Mouse (Mus musculus): ENCODE measurements around the gene Larp6. TPM values are rescaled to one million over a fixed set of nuclear protein-coding genes. Genes with fewer than 3 reads are reported as not detected.

Larp6 gene
- polyA plus RNA-seq, 1 experiment, result not detected

DNA sequence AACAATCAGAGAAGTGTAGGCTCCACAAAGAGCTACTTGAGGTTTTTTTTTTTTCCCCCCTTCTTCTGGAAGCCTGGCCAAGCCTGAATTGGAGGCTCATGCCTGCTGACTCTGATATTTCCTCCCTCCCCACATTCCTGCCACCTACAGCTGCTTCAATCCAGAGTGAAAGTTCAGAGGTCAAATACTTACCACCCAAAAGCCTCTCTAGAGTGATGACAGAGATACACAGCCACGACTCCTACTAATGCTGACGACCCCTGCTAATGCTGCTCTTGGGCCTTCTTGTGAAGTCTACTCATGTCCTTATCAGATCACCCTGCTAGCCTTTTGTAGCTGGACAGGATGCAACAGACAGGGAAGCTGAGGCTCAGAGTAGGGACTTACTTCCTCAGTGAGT, 52.4 kb downstream of the Larp6 start:
- Histone ChIP-seq H3K9me3 (ENCODE audit: control insufficient read depth, low read length) (no peaks in the 10 kb centered on the region), H3K4me1 (ENCODE audit: control insufficient read depth) (no peaks in the 10 kb centered on the region), H3K4me3 (replicated peaks) (no peak overlapping the region), H3K27me3 (ENCODE audit: control insufficient read depth) (no peaks in the 10 kb centered on the region), H3K36me3 (ENCODE audit: control insufficient read depth) (no peaks in the 10 kb centered on the region)
- TF ChIP-seq GATA1 (IDR thresholded peaks at IDR 0.05; ENCODE audit: low read length) (no peak), TAL1 (IDR thresholded peaks at IDR 0.05; ENCODE audit: low read length) (no peak)

DNA sequence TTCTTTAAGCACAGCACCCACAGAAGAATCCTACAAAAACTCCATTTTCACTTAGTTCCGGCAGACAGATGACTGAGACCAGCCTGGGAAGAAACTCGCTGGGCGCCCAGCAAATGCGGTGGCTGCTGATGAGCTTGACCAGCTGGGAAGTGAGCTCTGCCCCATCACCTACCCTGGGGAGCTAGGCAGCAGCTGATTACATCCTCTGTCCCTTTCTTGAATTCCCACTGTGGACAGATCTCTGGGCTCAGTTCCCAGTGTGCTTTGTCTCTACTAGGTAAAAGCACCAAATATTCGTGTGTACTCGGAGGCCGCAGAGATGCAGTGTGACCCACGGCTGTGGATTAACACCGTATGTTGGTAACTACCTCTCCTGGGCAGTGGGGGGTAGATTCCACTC, 55.6 kb downstream of the Larp6 start:
- H3K4me1 ChIP-seq (ENCODE audit: control insufficient read depth), result no peaks in the 10 kb centered on the region
- H3K27me3 ChIP-seq (ENCODE audit: control insufficient read depth), result no peaks in the 10 kb centered on the region
- H3K9me3 ChIP-seq (ENCODE audit: control insufficient read depth, low read length), result peaks cover 5% of the 10 kb centered on the region
- no peaks in the 10 kb centered on the region for H3K36me3 ChIP-seq (ENCODE audit: control insufficient read depth)
- TF ChIP-seq TAL1 (IDR thresholded peaks at IDR 0.05; ENCODE audit: low read length) (no peak), GATA1 (IDR thresholded peaks at IDR 0.05; ENCODE audit: low read length) (no peak)
- no peak overlapping the region for H3K4me3 ChIP-seq (replicated peaks)

GRCm38 (mm10) chr9:60769711-60770111, 56.9 kb downstream of the Larp6 start:
- H3K4me3 ChIP-seq (replicated peaks), result no peak overlapping the region
- H3K9me3 ChIP-seq (ENCODE audit: control insufficient read depth, low read length), result peaks cover 5% of the 10 kb centered on the region

DNA sequence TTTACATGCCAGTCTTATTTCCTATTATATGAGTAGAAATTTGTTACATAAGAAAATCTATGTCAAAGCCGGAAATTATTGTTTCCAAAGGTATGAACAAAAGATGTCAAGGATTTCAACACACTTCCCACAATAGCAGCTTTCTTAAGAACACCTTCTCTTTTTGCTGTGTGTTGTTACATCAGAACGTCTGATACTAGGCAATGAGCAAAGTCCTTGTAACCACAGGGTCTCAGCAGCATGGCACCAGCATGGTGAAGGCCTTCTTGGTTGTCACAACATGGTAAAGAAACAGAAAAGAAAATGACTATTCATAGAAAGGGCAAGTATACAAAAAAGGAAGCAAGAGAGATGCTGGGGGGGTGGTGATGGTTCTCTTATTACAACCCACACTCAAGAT, 60.9 kb downstream of the Larp6 start:
- TF ChIP-seq GATA1 (IDR thresholded peaks at IDR 0.05; ENCODE audit: low read length) (no peak), TAL1 (IDR thresholded peaks at IDR 0.05; ENCODE audit: low read length) (no peak)
- Histone ChIP-seq H3K27me3 (ENCODE audit: control insufficient read depth) (no peaks in the 10 kb centered on the region), H3K4me3 (replicated peaks) (no peak overlapping the region), H3K9me3 (ENCODE audit: control insufficient read depth, low read length) (peaks cover 5% of the 10 kb centered on the region), H3K4me1 (ENCODE audit: control insufficient read depth) (no peaks in the 10 kb centered on the region), H3K36me3 (ENCODE audit: control insufficient read depth) (no peaks in the 10 kb centered on the region)

More at GRCm38 (mm10) chr9:60769711-60770111, 56.9 kb downstream of the Larp6 start:
- TF ChIP-seq GATA1 (IDR thresholded peaks at IDR 0.05; ENCODE audit: low read length) (no peak), TAL1 (IDR thresholded peaks at IDR 0.05; ENCODE audit: low read length) (no peak)
- H3K4me1 ChIP-seq (ENCODE audit: control insufficient read depth), result no peaks in the 10 kb centered on the region
- no peaks in the 10 kb centered on the region for H3K27me3 ChIP-seq (ENCODE audit: control insufficient read depth)
- H3K36me3 ChIP-seq (ENCODE audit: control insufficient read depth), result no peaks in the 10 kb centered on the region

GRCm38 (mm10) chr9:60776899-60777298, 64.1 kb downstream of the Larp6 start:
- no peak for TF ChIP-seq GATA1 (IDR thresholded peaks at IDR 0.05; ENCODE audit: low read length)
- TF ChIP-seq TAL1 (IDR thresholded peaks at IDR 0.05; ENCODE audit: low read length), result no peak
- Histone ChIP-seq H3K36me3 (ENCODE audit: control insufficient read depth) (no peaks in the 10 kb centered on the region), H3K27me3 (ENCODE audit: control insufficient read depth) (no peaks in the 10 kb centered on the region), H3K9me3 (ENCODE audit: control insufficient read depth, low read length) (peaks cover 5% of the 10 kb centered on the region), H3K4me3 (replicated peaks) (no peak overlapping the region), H3K4me1 (ENCODE audit: control insufficient read depth) (no peaks in the 10 kb centered on the region)

DNA sequence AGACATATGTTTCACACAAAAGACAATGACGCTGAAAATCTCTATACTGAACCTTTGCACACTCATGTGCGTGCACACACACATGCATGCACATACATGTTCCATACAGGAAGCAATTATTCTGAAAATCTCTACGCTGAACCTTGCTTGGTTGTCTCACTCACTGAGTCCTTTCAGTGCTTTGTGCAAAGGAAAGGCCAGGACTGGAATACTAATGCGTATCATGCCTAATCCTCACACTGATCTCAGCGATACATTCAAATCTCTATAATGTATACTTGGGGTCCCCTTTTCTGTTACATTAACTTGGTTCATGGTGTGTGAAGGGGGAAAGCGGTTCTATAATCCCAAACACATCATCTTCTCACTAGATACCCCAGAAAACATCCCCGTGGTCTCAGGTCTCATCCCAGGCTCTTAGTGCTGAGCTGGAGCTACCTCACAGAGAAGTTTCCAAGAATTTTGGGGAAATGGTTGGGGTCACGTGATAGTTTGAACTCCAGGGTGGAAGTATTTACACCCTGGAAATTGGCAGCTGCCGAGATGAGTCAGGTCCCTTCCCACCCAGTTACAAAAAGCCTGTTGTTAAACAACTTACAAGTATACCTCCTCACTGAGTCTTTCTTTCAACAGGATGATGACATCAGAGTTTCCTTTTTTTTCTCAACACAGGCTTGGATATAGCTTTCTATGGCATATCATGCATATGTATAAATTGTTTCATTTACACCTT, 69.4 kb downstream of the Larp6 start:
- no peak overlapping the region for H3K4me3 ChIP-seq (replicated peaks)
- H3K9me3 ChIP-seq (ENCODE audit: control insufficient read depth, low read length), result no peaks in the 10 kb centered on the region
- TF ChIP-seq TAL1 (IDR thresholded peaks at IDR 0.05; ENCODE audit: low read length) (no peak), GATA1 (IDR thresholded peaks at IDR 0.05; ENCODE audit: low read length) (no peak)

DNA sequence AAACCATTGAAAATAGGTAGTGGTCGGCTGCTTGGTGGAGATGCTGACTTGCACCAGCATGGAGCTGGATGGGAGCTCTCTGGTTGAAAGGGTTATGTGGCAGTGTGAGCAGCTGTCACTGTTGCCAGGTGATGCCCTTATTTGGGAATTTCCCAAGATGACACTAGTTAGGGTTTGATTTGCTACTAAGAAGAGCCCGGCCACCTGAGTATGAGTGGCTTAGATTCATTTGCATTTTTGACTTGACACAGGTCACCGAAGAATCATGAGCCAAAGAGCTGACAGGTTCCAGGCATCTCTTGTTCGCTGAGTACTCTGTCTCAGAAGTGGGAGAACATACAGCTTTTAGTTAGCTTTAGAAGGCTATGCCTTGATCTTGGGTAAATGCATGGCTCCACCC, 72.3 kb downstream of the Larp6 start:
- no peaks in the 10 kb centered on the region for H3K27me3 ChIP-seq (ENCODE audit: control insufficient read depth)
- no peaks in the 10 kb centered on the region for H3K36me3 ChIP-seq (ENCODE audit: control insufficient read depth)
- H3K4me3 ChIP-seq (replicated peaks), result no peak overlapping the region
- no peaks in the 10 kb centered on the region for H3K9me3 ChIP-seq (ENCODE audit: control insufficient read depth, low read length)
- TF ChIP-seq GATA1 (IDR thresholded peaks at IDR 0.05; ENCODE audit: low read length) (no peak), TAL1 (IDR thresholded peaks at IDR 0.05; ENCODE audit: low read length) (no peak)
- no peaks in the 10 kb centered on the region for H3K4me1 ChIP-seq (ENCODE audit: control insufficient read depth)

More for the DNA sequence above, 69.4 kb downstream of the Larp6 start:
- Histone ChIP-seq H3K27me3 (ENCODE audit: control insufficient read depth) (no peaks in the 10 kb centered on the region), H3K36me3 (ENCODE audit: control insufficient read depth) (no peaks in the 10 kb centered on the region), H3K4me1 (ENCODE audit: control insufficient read depth) (no peaks in the 10 kb centered on the region)

DNA sequence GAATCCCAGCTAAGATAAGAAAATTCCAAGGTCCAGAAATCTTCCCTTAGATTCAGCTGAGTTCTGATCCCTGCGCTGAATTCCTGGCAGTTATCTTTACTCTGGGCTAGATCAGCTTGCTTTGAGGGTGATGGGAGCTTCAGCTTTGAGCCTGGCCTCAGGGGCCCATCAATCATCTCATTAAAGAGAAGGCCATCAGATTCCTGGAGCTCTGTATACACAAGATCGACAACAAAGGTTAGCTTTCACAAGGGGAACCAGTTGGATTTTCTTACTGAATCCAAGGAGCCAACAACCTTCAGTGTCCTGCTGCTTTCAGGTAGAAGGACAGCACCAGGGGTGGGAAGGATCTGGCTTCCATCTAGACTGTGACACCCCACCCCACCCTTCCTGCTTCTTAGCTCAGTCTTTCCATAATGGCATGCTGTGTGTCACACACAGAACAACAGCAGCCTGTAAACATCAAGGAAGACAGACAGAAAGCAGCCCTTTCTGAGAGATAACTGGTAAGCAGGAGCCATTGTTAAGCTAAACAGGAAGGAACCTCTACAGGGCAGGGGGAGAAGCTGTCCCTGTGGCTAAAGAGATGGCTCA, 74.8 kb downstream of the Larp6 start:
- no peak overlapping the region for H3K4me3 ChIP-seq (replicated peaks)
- H3K27me3 ChIP-seq (ENCODE audit: control insufficient read depth), result peaks cover 4% of the 10 kb centered on the region; the same call in 1 of the 2 replicates
- no peaks in the 10 kb centered on the region for H3K36me3 ChIP-seq (ENCODE audit: control insufficient read depth)
- H3K9me3 ChIP-seq (ENCODE audit: control insufficient read depth, low read length), result no peaks in the 10 kb centered on the region
- TF ChIP-seq GATA1 (IDR thresholded peaks at IDR 0.05; ENCODE audit: low read length) (no peak), TAL1 (IDR thresholded peaks at IDR 0.05; ENCODE audit: low read length) (no peak)
- no peaks in the 10 kb centered on the region for H3K4me1 ChIP-seq (ENCODE audit: control insufficient read depth)

Other genes starting within 250 kb of the Larp6 start
- 0.01 TPM in 2 replicates for gene Thsd4, start 190.9 kb upstream of the Larp6 start, polyA plus RNA-seq (2012)
- 0.10 TPM in 1 of 2 replicates, not detected in the other for gene Lrrc49, start 24.8 kb upstream of the Larp6 start, polyA plus RNA-seq (2012)
- 0.04 TPM in 1 of 2 replicates, not detected in the other for gene Uaca, start 81.6 kb downstream of the Larp6 start, polyA plus RNA-seq (2012)

All from erythroblast, embryonic 14.5 days (primary cell).